Mouse (Mus musculus): ENCODE measurements at regions not wholly inside any gene's neighbourhood (a gene's known extent, or its start where the extent isn't known, plus 50 kb on each side); places are given as distances from the start of the nearest gene placed in this dataset.

DNA sequence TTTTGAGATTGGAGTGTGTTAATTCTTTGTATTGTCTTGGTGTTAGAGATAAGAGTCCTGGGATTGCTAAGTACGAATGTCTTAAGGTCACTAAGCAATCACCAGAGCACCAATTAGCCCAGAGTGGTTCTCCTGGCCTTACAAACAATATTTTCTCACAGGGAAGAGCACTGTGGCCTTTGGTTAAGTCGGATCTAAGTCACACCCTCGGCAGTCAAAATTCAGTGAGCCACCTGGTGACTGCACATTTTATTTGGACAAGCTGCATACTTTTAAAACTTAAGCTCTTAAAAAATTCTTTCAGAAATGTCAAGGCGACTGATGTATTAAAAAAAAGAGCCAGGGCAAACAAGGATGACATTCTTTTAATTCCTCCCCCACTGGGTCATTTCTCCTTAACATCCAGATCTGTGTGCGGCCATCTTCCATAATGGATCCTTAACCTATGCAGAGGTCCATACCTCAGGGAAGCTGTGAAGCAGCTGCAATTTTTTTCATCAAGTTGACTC lies 60.9 kb upstream of the Foxa2 start:
- H3K27ac ChIP-seq (ENCODE audit: low read depth, low read length): no peak overlapping the region
- H3K9ac ChIP-seq (ENCODE audit: low read depth, low read length): no peak overlapping the region
- H3K27me3 ChIP-seq (replicated peaks; ENCODE audit: control insufficient read depth, insufficient read depth, low read length): no peaks in the 10 kb centered on the region
- ATAC-seq (replicated peaks; ENCODE audit: low FRiP score): no peak
- no peak for DNase-seq (ENCODE audit: low spot score)
- no peaks in the 10 kb centered on the region for H3K4me1 ChIP-seq (replicated peaks; ENCODE audit: control insufficient read depth, insufficient read depth, low read length)
- H3K9me3 ChIP-seq (ENCODE audit: control insufficient read depth, low read length): no peaks in the 10 kb centered on the region
- H3K4me2 ChIP-seq: no peak overlapping the region
- no peak overlapping the region for H3K4me3 ChIP-seq (ENCODE audit: low read depth, low read length)
- no peaks in the 10 kb centered on the region for H3K36me3 ChIP-seq (ENCODE audit: control insufficient read depth, insufficient read depth, low read length)
- 61% methylated on average over 5 of the region's 5 CpGs for WGBS

DNA sequence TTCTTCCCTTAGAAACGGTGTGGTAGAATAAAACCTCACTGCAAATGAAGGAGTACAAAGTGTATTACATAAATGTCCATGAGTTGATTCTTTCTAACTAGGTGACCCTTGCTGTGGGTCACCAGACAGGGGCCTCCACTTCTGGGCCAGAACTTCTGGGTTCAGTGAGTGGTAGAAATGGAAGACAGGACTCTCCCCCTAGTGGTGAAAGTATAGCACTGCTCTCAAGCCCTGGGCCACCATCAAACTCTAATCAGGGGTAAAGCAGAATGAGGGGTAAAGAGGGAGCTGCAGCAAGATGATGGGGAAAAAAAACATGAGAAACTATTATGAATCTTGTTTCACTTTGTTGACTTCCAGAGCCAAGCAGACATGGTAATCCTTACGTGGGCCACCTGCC lies 63.4 kb upstream of the Foxa2 start:
- Histone ChIP-seq H3K4me3 (ENCODE audit: low read depth, low read length) (no peak overlapping the region), H3K9me3 (ENCODE audit: control insufficient read depth, low read length) (no peaks in the 10 kb centered on the region), H3K36me3 (ENCODE audit: control insufficient read depth, insufficient read depth, low read length) (no peaks in the 10 kb centered on the region), H3K9ac (ENCODE audit: low read depth, low read length) (no peak overlapping the region), H3K27me3 (replicated peaks; ENCODE audit: control insufficient read depth, insufficient read depth, low read length) (no peaks in the 10 kb centered on the region), H3K27ac (ENCODE audit: low read depth, low read length) (no peak overlapping the region), H3K4me2 (no peak overlapping the region), H3K4me1 (replicated peaks; ENCODE audit: control insufficient read depth, insufficient read depth, low read length) (no peaks in the 10 kb centered on the region)
- ATAC-seq (replicated peaks; ENCODE audit: low FRiP score): no peak
- WGBS: 55% methylated on average over 2 of the region's 2 CpGs
- DNase-seq (ENCODE audit: low spot score): no peak

DNA sequence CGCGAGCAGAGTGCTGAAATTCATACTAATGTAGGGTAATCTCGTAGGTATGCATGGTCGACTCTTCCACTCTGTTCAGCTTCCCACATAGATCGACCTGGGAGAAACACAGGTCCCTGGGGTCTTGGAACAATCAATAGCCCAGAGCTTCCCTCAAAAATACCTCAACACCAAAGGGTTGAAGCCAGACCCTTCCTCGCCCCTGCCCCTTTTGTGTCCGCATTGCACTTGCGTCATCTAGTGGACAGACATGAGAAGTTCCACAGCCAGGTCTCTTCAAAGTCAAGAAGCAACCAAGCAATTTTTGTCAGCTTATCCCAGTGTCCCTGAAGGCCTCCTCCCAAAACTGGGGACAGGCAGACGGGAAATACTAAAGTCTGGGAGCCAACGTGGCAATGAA lies 65.1 kb upstream of the Foxa2 start:
- Histone ChIP-seq H3K36me3 (ENCODE audit: control insufficient read depth, insufficient read depth, low read length) (no peaks in the 10 kb centered on the region), H3K9ac (ENCODE audit: low read depth, low read length) (no peak overlapping the region), H3K27me3 (replicated peaks; ENCODE audit: control insufficient read depth, insufficient read depth, low read length) (no peaks in the 10 kb centered on the region), H3K9me3 (ENCODE audit: control insufficient read depth, low read length) (no peaks in the 10 kb centered on the region), H3K4me1 (replicated peaks; ENCODE audit: control insufficient read depth, insufficient read depth, low read length) (no peaks in the 10 kb centered on the region), H3K4me2 (no peak overlapping the region), H3K27ac (ENCODE audit: low read depth, low read length) (no peak overlapping the region), H3K4me3 (ENCODE audit: low read depth, low read length) (no peak overlapping the region)
- ATAC-seq (replicated peaks; ENCODE audit: low FRiP score) (no peak), DNase-seq (ENCODE audit: low spot score) (no peak)
- 25% methylated on average over 10 of the region's 10 CpGs for WGBS

DNA sequence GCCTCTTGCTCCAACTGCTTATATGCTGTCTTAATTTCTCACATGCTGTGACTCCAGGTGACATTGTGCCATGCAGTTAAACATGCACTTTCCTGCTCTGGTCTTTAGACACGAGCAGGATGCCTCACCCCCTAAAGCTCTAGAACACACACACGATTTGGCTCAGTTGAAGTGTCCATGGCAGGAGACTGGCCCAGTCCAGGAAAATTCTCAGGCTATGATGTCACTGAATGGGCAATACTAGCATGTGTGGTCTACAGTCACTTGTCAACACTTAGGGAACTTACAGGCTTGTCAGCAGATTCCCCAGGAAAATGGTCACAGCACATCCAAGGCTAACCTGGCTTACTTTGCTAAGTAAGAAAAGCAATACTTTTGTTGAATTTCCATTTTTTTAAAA lies 66.4 kb upstream of the Foxa2 start:
- Histone ChIP-seq H3K27me3 (replicated peaks; ENCODE audit: control insufficient read depth, insufficient read depth, low read length) (no peaks in the 10 kb centered on the region), H3K9me3 (ENCODE audit: control insufficient read depth, low read length) (no peaks in the 10 kb centered on the region), H3K4me3 (ENCODE audit: low read depth, low read length) (no peak overlapping the region), H3K27ac (ENCODE audit: low read depth, low read length) (no peak overlapping the region), H3K4me1 (replicated peaks; ENCODE audit: control insufficient read depth, insufficient read depth, low read length) (no peaks in the 10 kb centered on the region), H3K36me3 (ENCODE audit: control insufficient read depth, insufficient read depth, low read length) (no peaks in the 10 kb centered on the region), H3K4me2 (no peak overlapping the region), H3K9ac (ENCODE audit: low read depth, low read length) (no peak overlapping the region)
- 48% methylated on average over 2 of the region's 2 CpGs for WGBS
- no peak for DNase-seq (ENCODE audit: low spot score)
- ATAC-seq (replicated peaks; ENCODE audit: low FRiP score): no peak

DNA sequence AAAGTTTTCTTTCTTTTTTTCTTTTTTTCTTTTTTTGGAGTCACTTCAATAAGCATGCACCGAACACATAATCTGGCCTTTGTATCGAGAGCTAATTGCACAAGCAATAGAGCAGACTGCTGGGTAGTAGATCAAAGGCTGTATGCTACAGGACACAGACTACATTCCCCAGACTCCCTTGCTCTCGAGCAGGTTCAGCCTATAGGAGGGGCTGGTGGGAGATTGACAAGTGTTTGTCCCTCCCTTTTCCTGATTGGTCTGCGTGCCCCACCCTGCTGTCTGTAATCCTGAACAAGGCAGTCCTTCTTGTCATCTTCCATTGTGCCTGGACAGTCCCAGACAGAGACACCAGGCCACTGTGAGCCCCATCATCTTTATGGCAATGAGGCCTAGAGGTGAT lies 67.8 kb upstream of the Foxa2 start:
- Histone ChIP-seq H3K36me3 (ENCODE audit: control insufficient read depth, insufficient read depth, low read length) (no peaks in the 10 kb centered on the region), H3K27ac (ENCODE audit: low read depth, low read length) (no peak overlapping the region), H3K27me3 (replicated peaks; ENCODE audit: control insufficient read depth, insufficient read depth, low read length) (no peaks in the 10 kb centered on the region), H3K4me2 (no peak overlapping the region), H3K4me1 (replicated peaks; ENCODE audit: control insufficient read depth, insufficient read depth, low read length) (no peaks in the 10 kb centered on the region), H3K9me3 (ENCODE audit: control insufficient read depth, low read length) (no peaks in the 10 kb centered on the region), H3K9ac (ENCODE audit: low read depth, low read length) (no peak overlapping the region), H3K4me3 (ENCODE audit: low read depth, low read length) (no peak overlapping the region)
- WGBS: 35% methylated on average over 4 of the region's 4 CpGs
- ATAC-seq (replicated peaks; ENCODE audit: low FRiP score): peak; percentile 81
- no peak for DNase-seq (ENCODE audit: low spot score)

DNA sequence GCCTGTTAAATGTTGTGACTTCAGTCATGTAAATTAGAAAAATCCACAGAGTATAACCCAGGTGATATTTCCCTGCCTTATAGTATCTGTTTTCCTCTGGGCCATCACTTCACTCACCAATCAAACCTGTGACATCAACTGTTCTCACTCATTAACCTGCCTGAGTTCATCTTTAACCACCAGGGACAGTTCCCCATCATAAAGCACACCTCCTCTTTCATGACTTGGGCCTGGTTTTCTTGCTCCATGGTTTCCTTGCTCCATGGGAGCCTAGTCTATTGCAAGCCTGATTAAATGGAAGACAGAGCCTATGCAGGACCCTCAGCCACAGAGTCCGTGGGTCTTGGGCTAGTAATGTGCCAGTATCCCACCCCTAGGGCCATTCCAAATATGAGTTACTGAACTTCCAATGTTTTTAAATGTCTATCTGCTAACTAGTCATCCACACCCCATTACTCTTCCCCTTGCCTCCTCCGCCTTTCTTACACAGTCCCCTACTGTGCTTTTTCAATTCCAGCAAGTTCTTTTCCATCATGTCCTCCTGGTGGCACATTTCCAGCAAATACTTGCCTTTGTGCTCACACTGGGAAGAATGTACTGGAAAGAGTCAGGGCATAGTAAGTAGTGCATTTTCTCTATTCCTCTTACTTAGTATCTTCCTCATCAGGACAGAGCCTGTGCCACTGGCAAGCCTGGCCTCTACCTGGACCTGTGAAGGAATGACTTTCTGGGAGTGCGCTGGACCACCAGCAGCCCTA lies 69.4 kb upstream of the Foxa2 start:
- no peak overlapping the region for H3K4me3 ChIP-seq (ENCODE audit: low read depth, low read length)
- H3K4me2 ChIP-seq: no peak overlapping the region
- H3K4me1 ChIP-seq (replicated peaks; ENCODE audit: control insufficient read depth, insufficient read depth, low read length): no peaks in the 10 kb centered on the region
- no peaks in the 10 kb centered on the region for H3K36me3 ChIP-seq (ENCODE audit: control insufficient read depth, insufficient read depth, low read length)
- no peaks in the 10 kb centered on the region for H3K27me3 ChIP-seq (replicated peaks; ENCODE audit: control insufficient read depth, insufficient read depth, low read length)
- ATAC-seq (replicated peaks; ENCODE audit: low FRiP score): no peak
- no peak overlapping the region for H3K9ac ChIP-seq (ENCODE audit: low read depth, low read length)
- 72% methylated on average over 3 of the region's 3 CpGs for WGBS
- H3K27ac ChIP-seq (ENCODE audit: low read depth, low read length): no peak overlapping the region
- no peaks in the 10 kb centered on the region for H3K9me3 ChIP-seq (ENCODE audit: control insufficient read depth, low read length)
- DNase-seq (ENCODE audit: low spot score): no peak

DNA sequence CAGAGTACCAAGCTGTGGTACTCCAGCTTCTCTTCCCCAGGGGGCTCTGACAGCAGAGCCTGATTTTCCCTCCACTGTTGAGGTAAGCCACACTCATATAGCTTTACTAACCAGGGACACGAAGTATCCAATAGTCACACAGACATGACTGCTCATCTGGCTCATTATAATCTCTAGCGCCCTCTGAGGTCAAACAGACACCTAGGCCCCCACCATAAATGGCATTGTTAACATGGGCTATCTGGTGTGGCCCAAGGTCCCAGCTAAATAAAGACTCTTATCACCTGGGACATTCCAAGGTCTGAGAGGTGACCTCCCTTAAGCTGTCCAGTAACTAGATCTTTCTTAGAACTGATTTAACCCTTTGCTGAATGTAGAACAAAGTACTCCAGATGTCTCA lies 70.7 kb upstream of the Foxa2 start:
- Histone ChIP-seq H3K36me3 (ENCODE audit: control insufficient read depth, insufficient read depth, low read length) (no peaks in the 10 kb centered on the region), H3K4me3 (ENCODE audit: low read depth, low read length) (no peak overlapping the region), H3K9ac (ENCODE audit: low read depth, low read length) (no peak overlapping the region), H3K4me1 (replicated peaks; ENCODE audit: control insufficient read depth, insufficient read depth, low read length) (no peaks in the 10 kb centered on the region), H3K4me2 (no peak overlapping the region), H3K27me3 (replicated peaks; ENCODE audit: control insufficient read depth, insufficient read depth, low read length) (no peaks in the 10 kb centered on the region), H3K9me3 (ENCODE audit: control insufficient read depth, low read length) (no peaks in the 10 kb centered on the region), H3K27ac (ENCODE audit: low read depth, low read length) (no peak overlapping the region)
- 0 out of 2 replicates have a peak, but pooled peaks have one; percentile 22 for ATAC-seq (replicated peaks; ENCODE audit: low FRiP score)
- 33% methylated on average over 2 of the region's 2 CpGs for WGBS
- DNase-seq (ENCODE audit: low spot score): no peak

DNA sequence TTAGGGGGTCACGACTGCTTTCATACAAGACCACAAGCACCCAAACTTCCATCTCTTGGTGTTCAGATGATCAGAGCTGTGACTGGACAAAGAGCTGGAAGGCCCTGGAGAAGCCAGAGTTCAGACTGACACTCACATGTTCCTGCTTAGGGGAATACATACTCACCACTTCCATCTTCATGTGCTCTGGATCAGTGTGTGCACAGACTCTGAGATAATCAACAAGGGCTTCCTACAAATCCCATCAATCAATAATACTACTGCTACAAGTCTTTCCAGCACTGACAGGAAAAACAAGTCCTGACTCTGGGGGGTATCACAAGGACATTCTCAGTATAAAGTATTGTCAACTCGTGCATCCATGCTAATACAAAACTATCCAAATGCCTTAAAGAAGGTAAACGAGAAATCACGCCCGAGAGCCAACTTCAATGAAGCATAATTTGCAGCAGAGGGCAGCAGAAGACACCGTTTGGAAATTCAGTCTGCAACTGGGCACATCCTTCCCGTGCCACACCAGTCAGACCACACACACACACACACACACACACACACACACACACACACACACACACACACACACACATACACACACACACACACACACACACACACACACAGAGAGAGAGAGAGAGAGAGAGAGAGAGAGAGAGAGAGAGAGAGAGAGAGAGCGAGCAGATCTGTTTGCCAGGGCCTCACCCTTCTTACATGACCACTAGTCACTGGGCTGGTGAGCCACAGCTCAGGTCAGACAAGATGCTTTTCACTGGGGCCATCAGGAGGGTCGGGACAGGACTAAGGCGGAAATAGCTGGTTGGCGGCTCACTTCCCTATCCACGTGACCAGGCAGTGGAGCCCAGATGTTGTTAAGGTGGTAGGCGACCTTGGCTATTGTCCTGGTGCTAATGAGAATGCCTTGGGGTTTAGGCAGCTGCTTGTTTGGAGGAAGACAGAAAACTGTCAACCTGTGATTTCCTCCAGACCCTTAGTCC lies 75.4 kb upstream of the Foxa2 start:
- no peak overlapping the region for H3K27ac ChIP-seq (ENCODE audit: low read depth, low read length)
- H3K4me1 ChIP-seq (replicated peaks; ENCODE audit: control insufficient read depth, insufficient read depth, low read length): no peaks in the 10 kb centered on the region
- H3K4me2 ChIP-seq: no peak overlapping the region
- no peak for DNase-seq (ENCODE audit: low spot score)
- H3K9ac ChIP-seq (ENCODE audit: low read depth, low read length): no peak overlapping the region
- H3K9me3 ChIP-seq (ENCODE audit: control insufficient read depth, low read length): no peaks in the 10 kb centered on the region
- H3K4me3 ChIP-seq (ENCODE audit: low read depth, low read length): no peak overlapping the region
- no peaks in the 10 kb centered on the region for H3K27me3 ChIP-seq (replicated peaks; ENCODE audit: control insufficient read depth, insufficient read depth, low read length)
- WGBS: 34% methylated on average over 13 of the region's 13 CpGs
- ATAC-seq (replicated peaks; ENCODE audit: low FRiP score): no peak
- H3K36me3 ChIP-seq (ENCODE audit: control insufficient read depth, insufficient read depth, low read length): no peaks in the 10 kb centered on the region

Data from liver, embryonic 11.5 days (tissue).